Mouse (Mus musculus) embryonic fibroblast, embryonic 13.5 days (primary cell): Measurements from ENCODE around the gene Irf2bpl.

ENCODE experiments used
- CTCF ChIP-seq: IDR thresholded peaks from 2 replicates; pipeline ENCODE4 v1.5.1; 2011; ENCODE audit warnings: mild to moderate bottlenecking, control low read depth, low read length, moderate library complexity, borderline replicate concordance; ENCODE audit not compliant: insufficient read depth
- POLR2A ChIP-seq: IDR thresholded peaks from 2 replicates; pipeline ENCODE4 v1.6.1; 2011; ENCODE audit warnings: low read depth, mild to moderate bottlenecking, control low read depth, low read length, moderate library complexity

- TF ChIP-seq CTCF (no peak), POLR2A (no peak)
Observed at GRCm38 (mm10) chr12:86915617-86916016, 31.0 kb upstream of the Irf2bpl start.
